Mouse (Mus musculus) brain, embryonic 14.5 days (tissue): ENCODE measurements around the gene Snrpd3. TPM values are rescaled to one million over a fixed set of nuclear protein-coding genes. Genes with fewer than 3 reads are reported as not detected.

Experiments
- DNase-seq: peaks from one replicate; pipeline ENCODE4 v3.0.0-alpha.2; 2011; ENCODE audit warnings: low read depth
- CTCF ChIP-seq: fragments of 200-500 bp; IDR thresholded peaks from 2 replicates; pipeline ENCODE4 v1.5.1; 2012; ENCODE audit warnings: inconsistent platforms, mild to moderate bottlenecking, moderate library complexity, borderline replicate concordance; ENCODE audit not compliant: insufficient read depth, insufficient read length; ENCODE audit errors: extremely low read depth
- POLR2A ChIP-seq: fragments of 200-500 bp; IDR thresholded peaks from 2 replicates; pipeline ENCODE4 v1.6.1; 2012; ENCODE audit warnings: mild to moderate bottlenecking, inconsistent platforms, borderline replicate concordance; ENCODE audit not compliant: poor library complexity, insufficient read depth, insufficient read length, severe bottlenecking; ENCODE audit errors: extremely low read depth
- polyA plus RNA-seq: library from polyadenylated mRNA; depleted of rRNA; stranded (reverse); fragments of >200 nt; gene quantifications from 2 replicates; pipeline ENCODE4 v1.2.3, GENCODE M21; 2012; rRNA removed

Snrpd3 gene
- polyA plus RNA-seq, result 51.4 and 60.3 TPM in 2 replicates

DNA sequence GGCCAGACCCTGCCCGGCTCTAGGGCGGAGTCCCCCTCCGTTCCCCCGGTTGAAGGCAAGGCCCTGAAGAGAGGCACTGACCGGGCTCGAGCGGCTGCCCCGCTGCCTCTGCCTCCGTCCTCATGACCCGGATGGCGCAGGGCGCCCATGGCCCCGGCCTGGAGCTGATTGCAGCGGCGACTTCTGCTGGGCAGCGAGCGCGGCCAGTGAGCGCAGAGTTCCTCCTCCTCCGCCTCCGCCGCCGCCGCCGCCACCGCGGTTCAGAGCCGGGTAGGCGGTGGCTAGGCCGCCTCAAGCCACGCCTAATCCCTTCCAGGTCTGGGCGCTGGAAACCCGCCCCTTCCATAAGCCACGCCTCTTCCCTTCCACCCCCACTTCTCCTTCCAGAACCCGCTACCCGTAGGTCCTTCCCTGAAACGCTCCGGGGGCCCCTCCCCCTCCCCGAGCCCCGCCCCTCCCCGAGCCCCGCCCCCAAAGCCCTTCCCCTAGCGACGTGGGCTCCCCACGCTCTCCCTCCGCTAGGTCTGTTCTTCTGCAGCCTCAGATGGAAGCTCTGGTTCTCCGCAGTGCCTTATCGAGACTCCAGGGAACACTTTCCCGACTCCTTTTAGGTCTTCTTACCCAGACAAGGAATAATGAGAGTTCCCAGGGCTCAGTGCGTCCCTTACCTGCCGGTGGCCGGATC, at the start of gene Snrpd3:
Snrpd3 (plus strand) TSS at position 479 of the 685 bp plus-strand sequence.
- TF ChIP-seq CTCF, result no peak
- TF ChIP-seq POLR2A, result peak; percentile 93
- DNase-seq, result peak; percentile 99

- DNase-seq, result no peak
- TF ChIP-seq POLR2A, result no peak
- TF ChIP-seq CTCF, result no peak
Measured at GRCm38 (mm10) chr10:75473411-75473810, 43.9 kb upstream of the Snrpd3 start.

- DNase-seq, result no peak
- TF ChIP-seq POLR2A, result no peak
- TF ChIP-seq CTCF, result no peak
Measured at GRCm38 (mm10) chr10:75474571-75474970, 42.8 kb upstream of the Snrpd3 start.

- DNase-seq, result peak; percentile 29
Measured at GRCm38 (mm10) chr10:75475139-75475850, 42.1 kb upstream of the Snrpd3 start.

DNA sequence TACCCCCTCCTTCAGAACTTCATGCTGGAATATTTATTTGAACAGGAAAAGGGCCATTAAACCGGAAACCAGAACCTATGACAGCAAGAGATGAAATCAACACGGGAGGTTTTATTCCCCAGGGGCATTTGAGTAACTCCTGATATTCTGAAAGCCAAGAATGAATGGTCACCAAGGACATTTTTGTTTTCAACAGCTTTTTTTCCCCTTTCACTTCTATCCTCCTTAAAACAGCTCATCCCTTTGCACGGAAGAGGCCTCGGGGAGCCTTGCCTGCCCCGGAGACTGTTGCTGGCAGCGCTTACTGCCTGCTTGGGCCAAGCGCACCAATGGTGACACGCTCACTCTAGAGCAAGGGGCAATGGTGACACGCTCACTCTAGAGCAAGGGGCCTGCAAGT, 40.3 kb upstream of the Snrpd3 start:
- no peak for DNase-seq
- no peak for TF ChIP-seq CTCF
- TF ChIP-seq POLR2A, result no peak

DNA sequence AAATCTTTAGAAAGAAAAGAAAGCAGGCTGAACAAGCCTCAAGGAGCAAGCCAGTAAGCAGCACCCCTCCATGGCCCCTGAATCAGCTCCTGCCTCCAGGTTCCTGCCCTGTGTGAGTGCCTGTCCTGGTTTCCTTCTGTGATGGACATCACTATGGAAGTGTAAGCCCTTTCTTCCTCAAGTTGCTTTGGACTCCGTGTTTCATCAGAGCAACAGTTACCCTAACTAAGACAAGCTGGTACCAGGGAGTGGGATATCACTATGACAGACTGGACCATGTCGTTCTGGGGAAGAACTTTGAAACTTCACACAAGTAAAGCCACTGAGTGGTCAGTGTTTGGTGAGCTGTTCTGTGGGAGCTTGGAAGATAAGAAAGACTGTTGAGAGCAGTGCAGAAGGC, 37.4 kb upstream of the Snrpd3 start:
- TF ChIP-seq CTCF (no peak), POLR2A (no peak)
- DNase-seq, result no peak

GRCm38 (mm10) chr10:75481703-75482102, 35.6 kb upstream of the Snrpd3 start:
- TF ChIP-seq POLR2A (no peak), CTCF (no peak)
- no peak for DNase-seq

DNA sequence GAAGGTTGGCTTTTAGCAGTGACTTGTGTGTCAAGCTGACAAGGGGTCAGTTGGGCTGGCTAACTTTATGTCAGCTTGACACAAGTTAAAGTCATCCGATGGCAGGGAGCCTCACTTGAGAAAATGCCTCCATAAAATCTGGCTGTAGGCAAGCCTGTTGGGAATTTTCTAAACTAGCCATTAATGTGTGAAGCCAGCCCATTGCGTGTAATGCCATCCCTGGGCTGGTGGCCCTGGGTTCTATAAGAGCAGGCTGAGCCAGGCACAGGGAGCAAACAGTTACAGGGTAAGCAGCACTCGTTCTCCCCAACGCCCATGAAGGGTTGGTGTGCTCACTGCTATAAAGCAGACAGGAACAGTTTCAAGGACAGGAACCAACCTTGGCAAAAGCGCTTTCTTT, 35.1 kb upstream of the Snrpd3 start:
- TF ChIP-seq CTCF (no peak), POLR2A (no peak)
- no peak for DNase-seq

DNA sequence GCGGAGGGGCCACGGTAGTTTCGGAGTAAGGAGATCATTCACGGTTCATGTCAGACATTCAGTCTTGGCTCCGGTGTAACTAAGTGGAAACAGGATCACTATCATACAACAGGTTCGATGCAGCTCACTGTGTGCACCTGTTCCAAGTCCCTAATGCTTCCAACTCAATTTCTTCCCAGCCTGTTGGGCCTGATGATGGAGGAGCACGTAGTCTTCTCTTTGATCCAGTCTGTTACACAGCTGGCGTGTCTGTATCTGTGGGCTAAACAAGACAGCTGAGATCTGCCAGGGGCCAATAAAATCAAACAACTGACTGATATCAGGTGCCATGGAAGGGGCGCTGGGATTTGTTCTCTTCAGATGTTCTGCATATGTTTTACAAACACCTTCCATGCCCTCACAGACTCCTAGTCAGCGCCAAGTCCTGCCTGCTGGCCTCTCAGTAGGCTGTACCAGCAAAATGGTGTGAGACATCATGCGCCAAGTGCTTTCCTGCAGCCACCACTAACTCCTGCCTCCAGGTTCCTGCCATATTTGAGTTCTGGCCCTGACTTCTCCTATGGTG, 34.4 kb upstream of the Snrpd3 start:
- TF ChIP-seq CTCF (no peak), POLR2A (no peak)
- no peak for DNase-seq

DNA sequence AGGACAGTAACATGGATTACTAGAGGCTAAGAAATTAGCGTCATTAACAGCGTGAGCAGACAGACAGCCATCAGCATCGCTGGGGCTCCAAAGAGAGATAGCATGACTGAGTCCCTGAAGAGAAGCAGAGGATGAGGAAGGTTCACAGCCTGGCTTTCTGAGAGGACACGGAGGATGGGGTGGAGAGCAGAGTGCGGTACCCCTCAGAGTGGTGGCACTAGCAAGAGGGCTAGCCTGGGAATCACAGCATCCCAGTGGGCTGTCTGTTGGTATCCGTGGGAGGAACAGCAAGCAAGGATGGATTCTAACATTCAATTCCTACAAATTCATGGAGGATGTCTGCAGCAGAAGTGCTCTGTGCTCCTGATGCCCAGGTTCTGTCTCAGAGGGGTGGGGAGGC, 33.3 kb upstream of the Snrpd3 start:
- TF ChIP-seq POLR2A (no peak), CTCF (no peak)
- no peak for DNase-seq

- DNase-seq, result no peak
- TF ChIP-seq POLR2A (no peak), CTCF (no peak)
Measured at GRCm38 (mm10) chr10:75484767-75485166, 32.6 kb upstream of the Snrpd3 start.
